Mouse (Mus musculus) intestine, embryonic 16.5 days (tissue): ENCODE measurements around the gene Loxl3. TPM values are rescaled to one million over a fixed set of nuclear protein-coding genes. Genes with fewer than 3 reads are reported as not detected.

Experiments
- ATAC-seq: fragments of 200-750 bp; cut with Nextera tagmentation; 2 replicates; pipeline ENCODE4 v1.8.0; 2017; ENCODE audit warnings: moderate TSS enrichment, moderate library complexity
- H3K27ac ChIP-seq: fragments of 300-500 bp; sonication (generic); 2 replicates; pipeline ENCODE4 v1.5.1; 2014; ENCODE audit warnings: mild to moderate bottlenecking, low read length
- H3K27me3 ChIP-seq: fragments of 300-500 bp; sonication (generic); replicated peaks from 2 replicates; pipeline ENCODE4 v1.6.1; 2014; ENCODE audit warnings: low read length, control low read depth, mixed read lengths; ENCODE audit not compliant: control insufficient read depth, insufficient read depth
- H3K36me3 ChIP-seq: fragments of 300-500 bp; sonication (generic); 2 replicates; pipeline ENCODE4 v1.6.1; 2014; ENCODE audit warnings: low read length, control low read depth; ENCODE audit not compliant: control insufficient read depth, insufficient read depth
- H3K4me1 ChIP-seq: fragments of 300-500 bp; sonication (generic); 2 replicates; pipeline ENCODE4 v1.6.1; 2014; ENCODE audit warnings: low read length, control low read depth, mixed read lengths; ENCODE audit not compliant: control insufficient read depth, insufficient read depth
- H3K4me2 ChIP-seq: fragments of 300-500 bp; sonication (generic); 2 replicates; pipeline ENCODE4 v1.6.1; 2014; ENCODE audit warnings: low read depth, low read length, control low read depth
- H3K4me3 ChIP-seq: fragments of 300-500 bp; sonication (generic); 2 replicates; pipeline ENCODE4 v1.5.1; 2014; ENCODE audit warnings: mild to moderate bottlenecking, low read length
- H3K9ac ChIP-seq: fragments of 300-500 bp; sonication (generic); 2 replicates; pipeline ENCODE4 v1.6.1; 2014; ENCODE audit warnings: low read depth, low read length
- H3K9me3 ChIP-seq: fragments of 300-500 bp; sonication (generic); 2 replicates; pipeline ENCODE4 v1.6.1; 2016; ENCODE audit warnings: low read length, control low read depth; ENCODE audit not compliant: control insufficient read depth
- WGBS: fragments of 180-500 bp; shearing (Covaris S2); extraction: QIAGEN DNeasy Blood & Tissue Kit; methylation state at CpG from one replicate; pipeline ENCODE4 v1.1.7; 2014; 5-methylcytosine and 5-hydroxymethylcytosine counted together
- polyA plus RNA-seq: library from polyadenylated mRNA; unstranded; fragments of >200 nt; fragmentation: Nextera tagmentation; extraction: Ambion mirVana; gene quantifications from 2 replicates; pipeline ENCODE4 v1.2.1, GENCODE M21; 2015

Loxl3 gene
- polyA plus RNA-seq, 1 experiment from 2014 or later: 11.9 TPM

GRCm38 (mm10) chr6:83071220-83071619, 37.2 kb downstream of the Loxl3 start:
- peak overlapping the region; percentile 14; the same call in 1 of the 2 replicates for H3K27ac ChIP-seq
- 0 out of 2 replicates have a peak overlapping the region, but pooled peaks have one; percentile 22 for H3K4me2 ChIP-seq
- 1% methylated on average over 23 of the region's 24 CpGs for WGBS
- H3K9ac ChIP-seq: no peak overlapping the region
- peaks cover 14% of the 10 kb centered on the region for H3K4me1 ChIP-seq
- no peaks in the 10 kb centered on the region for H3K36me3 ChIP-seq
- H3K4me3 ChIP-seq: peak overlapping the region; percentile 41
- H3K9me3 ChIP-seq: no peaks in the 10 kb centered on the region
- H3K27me3 ChIP-seq: peaks cover 89% of the 10 kb centered on the region
- peak; percentile 52 for ATAC-seq

GRCm38 (mm10) chr6:83074979-83075378, 41.0 kb downstream of the Loxl3 start:
- 13% methylated on average over 2 of the region's 2 CpGs for WGBS
- no peak overlapping the region for H3K9ac ChIP-seq
- H3K4me2 ChIP-seq: no peak overlapping the region
- ATAC-seq: no peak
- peaks cover 19% of the 10 kb centered on the region for H3K4me1 ChIP-seq
- H3K4me3 ChIP-seq: no peak overlapping the region
- H3K9me3 ChIP-seq: no peaks in the 10 kb centered on the region
- peaks cover 54% of the 10 kb centered on the region for H3K27me3 ChIP-seq
- H3K36me3 ChIP-seq: no peaks in the 10 kb centered on the region
- no peak overlapping the region for H3K27ac ChIP-seq

- WGBS: under 1% methylated on average over 54 of the region's 54 CpGs
- peaks cover 4% of the 10 kb centered on the region for H3K36me3 ChIP-seq
- peaks cover 8% of the 10 kb centered on the region; the same call in 1 of the 2 replicates for H3K4me1 ChIP-seq
- H3K27me3 ChIP-seq: peaks cover 29% of the 10 kb centered on the region
- peak within 1 kb of the TSS; percentile 88 for H3K9ac ChIP-seq
- peak within 1 kb of the TSS; percentile 85 for H3K4me3 ChIP-seq
- H3K4me2 ChIP-seq: peak within 1 kb of the TSS; percentile 97
- H3K27ac ChIP-seq: peak within 1 kb of the TSS; percentile 78
- H3K9me3 ChIP-seq: no peaks in the 10 kb centered on the region
- ATAC-seq: peak; percentile 71
Observed at GRCm38 (mm10) chr6:83077630-83078323, 43.8 kb downstream of the Loxl3 start, which contains the start of gene Pcgf1. Gene Pcgf1 (plus strand): TSS chr6:83077869.

GRCm38 (mm10) chr6:83078324-83078858, 44.4 kb downstream of the Loxl3 start:
- peaks cover 30% of the 10 kb centered on the region for H3K27me3 ChIP-seq
- peak overlapping the region; percentile 78 for H3K27ac ChIP-seq
- ATAC-seq: peak; percentile 95
- peak overlapping the region; percentile 85 for H3K4me2 ChIP-seq
- peak overlapping the region; percentile 88 for H3K9ac ChIP-seq
- peaks cover 8% of the 10 kb centered on the region; the same call in 1 of the 2 replicates for H3K4me1 ChIP-seq
- under 1% methylated on average over 46 of the region's 46 CpGs for WGBS
- H3K36me3 ChIP-seq: peaks cover 4% of the 10 kb centered on the region
- H3K4me3 ChIP-seq: peak overlapping the region; percentile 85
- H3K9me3 ChIP-seq: no peaks in the 10 kb centered on the region

- H3K9ac ChIP-seq: no peak overlapping the region
- H3K27me3 ChIP-seq: peaks cover 33% of the 10 kb centered on the region
- no peak overlapping the region for H3K4me2 ChIP-seq
- H3K9me3 ChIP-seq: no peaks in the 10 kb centered on the region
- peaks cover 8% of the 10 kb centered on the region; the same call in 1 of the 2 replicates for H3K4me1 ChIP-seq
- H3K36me3 ChIP-seq: peaks cover 4% of the 10 kb centered on the region
- no peak overlapping the region for H3K27ac ChIP-seq
- no peak overlapping the region for H3K4me3 ChIP-seq
- ATAC-seq: no peak
- WGBS: 89% methylated on average over 5 of the region's 5 CpGs
Observed at GRCm38 (mm10) chr6:83080210-83080609, 46.2 kb downstream of the Loxl3 start.

GRCm38 (mm10) chr6:83083497-83083896, 49.5 kb downstream of the Loxl3 start:
- H3K27ac ChIP-seq: no peak overlapping the region
- H3K4me3 ChIP-seq: no peak overlapping the region
- 35% methylated on average over 5 of the region's 5 CpGs for WGBS
- ATAC-seq: no peak
- H3K4me2 ChIP-seq: no peak overlapping the region
- no peaks in the 10 kb centered on the region for H3K9me3 ChIP-seq
- H3K27me3 ChIP-seq: peaks cover 58% of the 10 kb centered on the region
- H3K4me1 ChIP-seq: peaks cover 25% of the 10 kb centered on the region
- H3K9ac ChIP-seq: no peak overlapping the region
- peaks cover 4% of the 10 kb centered on the region for H3K36me3 ChIP-seq

- 15% methylated on average over 6 of the region's 6 CpGs for WGBS
- peaks cover 65% of the 10 kb centered on the region for H3K27me3 ChIP-seq
- H3K4me3 ChIP-seq: no peak overlapping the region
- no peaks in the 10 kb centered on the region for H3K9me3 ChIP-seq
- no peak overlapping the region for H3K9ac ChIP-seq
- no peak for ATAC-seq
- H3K36me3 ChIP-seq: peaks cover 4% of the 10 kb centered on the region
- H3K27ac ChIP-seq: no peak overlapping the region
- peaks cover 17% of the 10 kb centered on the region for H3K4me1 ChIP-seq
- no peak overlapping the region for H3K4me2 ChIP-seq
Observed at GRCm38 (mm10) chr6:83084477-83084876, 50.5 kb downstream of the Loxl3 start.

- Histone ChIP-seq H3K27ac (no peak within 1 kb of the TSS), H3K36me3 (peaks cover 4% of the 10 kb centered on the region), H3K4me1 (peaks cover 16% of the 10 kb centered on the region), H3K9me3 (no peaks in the 10 kb centered on the region), H3K4me3 (peak within 1 kb of the TSS; percentile 32), H3K9ac (0 out of 2 replicates have a peak within 1 kb of the TSS, but pooled peaks have one; percentile 23), H3K27me3 (peaks cover 70% of the 10 kb centered on the region), H3K4me2 (peak within 1 kb of the TSS; percentile 33)
- ATAC-seq: no peak
- WGBS: 4% methylated on average over 42 of the region's 42 CpGs
Observed at GRCm38 (mm10) chr6:83086121-83087035, 52.4 kb downstream of the Loxl3 start, which contains the start of gene Lbx2. Gene Lbx2 (plus strand): TSS chr6:83086367.
